Mouse (Mus musculus): ENCODE measurements around the gene Tmcc3. TPM values are rescaled to one million over a fixed set of nuclear protein-coding genes. Genes with fewer than 3 reads are reported as not detected.

Tmcc3 gene
- total and polyA plus RNA-seq, 3 experiments: 11.3 to 30.1 (median 23.1) TPM

- Histone ChIP-seq H3K36me3 (replicated peaks in 1 of 2; ENCODE audit: control insufficient read depth in 1 of 2, insufficient read depth in 1 of 2, low read length in 1 of 2) (peaks cover 62 to 87% of the 10 kb centered on the region in 2 experiments), H3K27me3 (replicated peaks) (no peaks in the 10 kb centered on the region), H3K4me1 (ENCODE audit: control insufficient read depth in 1 of 2, insufficient read depth in 2 of 2) (peaks cover 0 to 9% of the 10 kb centered on the region in 2 experiments; a peak in 1 of 4 replicates), H3K4me3 (replicated peaks in 1 of 3; ENCODE audit: low read depth in 2 of 3, low read length in 2 of 3, poor library complexity in 1 of 3) (no peak overlapping the region), H3K4me2 (ENCODE audit: insufficient read depth, low read depth, poor library complexity, severe bottlenecking) (no peak overlapping the region), H3K79me2 (replicated peaks; ENCODE audit: control insufficient read depth, extremely low read depth, insufficient read depth, poor library complexity, severe bottlenecking) (0 out of 2 replicates have a peak, but pooled peaks cover 7% of the 10 kb centered on the region), H3K27ac (ENCODE audit: insufficient read depth, low read depth) (no peak overlapping the region), H3K9me3 (replicated peaks; ENCODE audit: low read length) (no peaks in the 10 kb centered on the region), H3K9ac (ENCODE audit: insufficient read depth, low read depth) (no peak overlapping the region)
- TF ChIP-seq MAFK (IDR thresholded peaks at IDR 0.05; ENCODE audit: insufficient replicate concordance, low read length) (no peak), SIN3A (IDR thresholded peaks at IDR 0.05; ENCODE audit: low read length) (no peak), TCF12 (IDR thresholded peaks at IDR 0.05; ENCODE audit: low read depth, low read length) (no peak), POLR2A (IDR thresholded peaks at IDR 0.05; ENCODE audit: low read depth, low read length) (no peak), CTCF (conservative IDR thresholded peaks at IDR 0.05 in 1 of 2, IDR thresholded peaks at IDR 0.05 in 1 of 2; ENCODE audit: low read depth in 2 of 2, low read length in 2 of 2) (no peak), MAX (IDR thresholded peaks at IDR 0.05; ENCODE audit: low read length) (no peak), POLR2AphosphoS2 (IDR thresholded peaks at IDR 0.05; ENCODE audit: low read depth, low read length) (no peak), RCOR1 (conservative IDR thresholded peaks at IDR 0.05; ENCODE audit: low read depth, low read length) (no peak), MYC (IDR thresholded peaks at IDR 0.05; ENCODE audit: low read depth, low read length) (no peak), UBTF (IDR thresholded peaks at IDR 0.05; ENCODE audit: low read depth, low read length) (no peak), E2F4 (IDR thresholded peaks at IDR 0.05; ENCODE audit: insufficient replicate concordance, low read depth, low read length) (no peak), MAZ (IDR thresholded peaks at IDR 0.05; ENCODE audit: low read depth, low read length) (no peak), NRF1 (IDR thresholded peaks at IDR 0.05; ENCODE audit: low read depth, low read length) (no peak), CHD1 (IDR thresholded peaks at IDR 0.05; ENCODE audit: low read depth, low read length) (no peak), CHD2 (IDR thresholded peaks at IDR 0.05; ENCODE audit: low read length) (no peak)
- no peak for DNase-seq (ENCODE audit: extremely low read depth)
- dilution Hi-C loops (cut with MboI; ENCODE audit: extremely low pct_ligation_motif_present, extremely low pct_unique_long_range_greater_than_20kb, low sequenced_read_pairs) (no loop called here), in situ Hi-C loops (cut with MboI; ENCODE audit: low pct_ligation_motif_present, low pct_unique_long_range_greater_than_20kb, low sequenced_read_pairs) (loop anchor here (25.0 kb wide), 1 partner anchor 561 kb away; no protein-coding TSS in a partner anchor)
Measured at GRCm38 (mm10) chr10:94400895-94401294, 89.1 kb downstream of the Tmcc3 start.

GRCm38 (mm10) chr10:94405456-94405855 is 93.7 kb downstream of the Tmcc3 start:
- in situ Hi-C loops (cut with MboI; ENCODE audit: low pct_ligation_motif_present, low pct_unique_long_range_greater_than_20kb, low sequenced_read_pairs) (loop anchor here (25.0 kb wide), 1 partner anchor 557 kb away; no protein-coding TSS in a partner anchor), dilution Hi-C loops (cut with MboI; ENCODE audit: extremely low pct_ligation_motif_present, extremely low pct_unique_long_range_greater_than_20kb, low sequenced_read_pairs) (no loop called here)
- TF ChIP-seq ZC3H11A (IDR thresholded peaks at IDR 0.05; ENCODE audit: low read depth, low read length) (no peak), MEF2A (IDR thresholded peaks at IDR 0.05; ENCODE audit: borderline replicate concordance, low read depth, low read length) (no peak), GABPA (IDR thresholded peaks at IDR 0.05; ENCODE audit: insufficient replicate concordance, low read depth, low read length) (no peak), ZMIZ1 (IDR thresholded peaks at IDR 0.05; ENCODE audit: low read depth, low read length) (no peak), MAZ (IDR thresholded peaks at IDR 0.05; ENCODE audit: low read depth, low read length) (no peak), IRF4 (IDR thresholded peaks at IDR 0.05; ENCODE audit: low read depth, low read length) (no peak), HCFC1 (IDR thresholded peaks at IDR 0.05; ENCODE audit: low read depth, low read length) (no peak), USF1 (IDR thresholded peaks at IDR 0.05; ENCODE audit: low read depth, low read length) (no peak), TCF12 (IDR thresholded peaks at IDR 0.05; ENCODE audit: low read depth, low read length) (no peak)
- Histone ChIP-seq H3K27me3 (replicated peaks) (no peaks in the 10 kb centered on the region), H3K9ac (ENCODE audit: insufficient read depth, low read depth) (no peak overlapping the region), H3K9me3 (replicated peaks; ENCODE audit: low read length) (no peaks in the 10 kb centered on the region), H3K36me3 (replicated peaks in 1 of 2; ENCODE audit: control insufficient read depth in 1 of 2, insufficient read depth in 1 of 2, low read length in 1 of 2) (peaks cover 48 to 82% of the 10 kb centered on the region in 2 experiments), H3K79me2 (replicated peaks; ENCODE audit: control insufficient read depth, extremely low read depth, insufficient read depth, poor library complexity, severe bottlenecking) (peaks cover 10% of the 10 kb centered on the region; the same call in 1 of the 2 replicates), H3K27ac (ENCODE audit: insufficient read depth, low read depth) (no peak overlapping the region), H3K4me1 (ENCODE audit: control insufficient read depth in 1 of 2, insufficient read depth in 2 of 2) (0 out of 4 replicates have a peak, but pooled peaks cover 0 to 17% of the 10 kb centered on the region in 2 experiments), H3K4me2 (ENCODE audit: insufficient read depth, low read depth, poor library complexity, severe bottlenecking) (no peak overlapping the region), H3K4me3 (replicated peaks in 1 of 3; ENCODE audit: low read depth in 2 of 3, low read length in 2 of 3, poor library complexity in 1 of 3) (no peak overlapping the region)
- DNase-seq (ENCODE audit: extremely low read depth): no peak
